Mouse (Mus musculus) heart, adult 18-20 months (tissue): ENCODE measurements at regions not wholly inside any gene's neighbourhood (a gene's known extent, or its start where the extent isn't known, plus 50 kb on each side); places are given as distances from the start of the nearest gene placed in this dataset.

ENCODE experiments used
- DNase-seq, 2 experiments: peaks; one replicate each; pipeline ENCODE4 v3.0.0; 2021 to 2022; ENCODE audit warnings: mixed read lengths in 1 of 2

GRCm38 (mm10) chr16:23680434-23680833 is 159.8 kb upstream of the Masp1 start:
- no peak for DNase-seq

- no peak for DNase-seq
These were observed 151.8 kb upstream of the Masp1 start for GRCm38 (mm10) chr16:23672375-23672774.

DNA sequence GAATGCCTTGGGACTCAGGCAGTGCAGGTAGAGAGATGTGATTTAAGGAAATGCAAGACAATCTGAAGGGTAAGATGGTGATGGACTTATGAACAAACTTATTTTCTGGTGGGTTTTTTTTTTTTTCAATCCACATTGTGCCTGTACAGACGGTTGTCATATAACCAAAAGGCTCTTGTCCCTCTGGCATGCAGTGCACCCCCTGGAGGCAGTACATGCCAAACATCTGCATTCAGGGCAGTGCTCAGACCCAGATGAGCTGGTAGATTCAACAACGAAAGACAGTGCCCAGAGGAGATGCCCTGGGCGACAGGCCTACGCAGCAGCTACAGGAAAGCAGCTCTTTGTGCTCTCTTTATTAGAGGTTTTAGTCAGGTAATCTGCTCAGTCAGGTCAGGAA is 149.5 kb upstream of the Masp1 start:
- DNase-seq, result no peak

- DNase-seq, result no peak
These were observed 149.0 kb upstream of the Masp1 start for GRCm38 (mm10) chr16:23669651-23670050.
